In genomic region chr6:56652121-56652592, GRCm38 (mm10) we compare ENCODE assay signal across 8 mouse cellular contexts. TPM values are rescaled to one million over a fixed set of nuclear protein-coding genes. Genes with fewer than 3 reads are reported as not detected.
DNase-seq lines count a peak whose midpoint lies in the region; ATAC-seq and TF ChIP-seq lines count a peak whose summit lies in the region.

No protein-coding gene starts in this region.

- peak; percentile 42; the same call in 1 of the 2 replicates for TF ChIP-seq CTCF in brain, embryonic 14.5 days (IDR thresholded peaks at IDR 0.05; ENCODE audit: borderline replicate concordance, extremely low read depth, insufficient read depth, insufficient read length)
- no peak for TF ChIP-seq CTCF in testis, adult 2 months (IDR thresholded peaks at IDR 0.05; ENCODE audit: control insufficient read depth, insufficient read depth, insufficient replicate concordance, low read depth, low read length)

- no peak overlapping the region for H3K27ac ChIP-seq in heart, embryonic 12.5 days (ENCODE audit: poor library complexity, severe bottlenecking)
- peak overlapping the region; percentile 44; the same call in 1 of the 2 replicates for H3K27ac ChIP-seq in forebrain, embryonic 10.5 days
- H3K27ac ChIP-seq in intestine, embryonic 16.5 days (ENCODE audit: low read length), result no peak overlapping the region
- H3K27ac ChIP-seq in midbrain, embryonic 12.5 days (replicated peaks), result no peak overlapping the region
- H3K27ac ChIP-seq in testis, adult 2 months (ENCODE audit: control insufficient read depth, insufficient read depth, low read depth, low read length), result no peak overlapping the region

- H3K9me3 ChIP-seq in heart, embryonic 12.5 days (replicated peaks), result no peaks in the 10 kb centered on the region
- H3K9me3 ChIP-seq in forebrain, embryonic 10.5 days, result no peaks in the 10 kb centered on the region
- H3K9me3 ChIP-seq in intestine, embryonic 16.5 days (ENCODE audit: control insufficient read depth, low read length), result no peaks in the 10 kb centered on the region
- H3K9me3 ChIP-seq in midbrain, embryonic 12.5 days, result no peaks in the 10 kb centered on the region

- peak overlapping the region; percentile 46 for H3K4me3 ChIP-seq in heart, embryonic 12.5 days
- H3K4me3 ChIP-seq in forebrain, embryonic 10.5 days, result peak overlapping the region; percentile 59
- peak overlapping the region; percentile 47 for H3K4me3 ChIP-seq in intestine, embryonic 16.5 days (ENCODE audit: low read length)
- peak overlapping the region; percentile 46 for H3K4me3 ChIP-seq in midbrain, embryonic 12.5 days
- H3K4me3 ChIP-seq in testis, adult 2 months (ENCODE audit: control insufficient read depth, low read depth, low read length), result peak overlapping the region; percentile 45

- WGBS in heart, embryonic 12.5 days, result under 1% methylated on average over 36 of the region's 36 CpGs
- under 1% methylated on average over 36 of the region's 36 CpGs for WGBS in forebrain, embryonic 10.5 days
- WGBS in intestine, embryonic 16.5 days, result under 1% methylated on average over 36 of the region's 36 CpGs
- 1% methylated on average over 36 of the region's 36 CpGs for WGBS in midbrain, embryonic 12.5 days

- intact Hi-C loops in heart, postnatal 25 days (cut with DNase I), result no loop called here

- no peak for TF ChIP-seq POLR2A in brain, embryonic 14.5 days (IDR thresholded peaks at IDR 0.05; ENCODE audit: borderline replicate concordance, extremely low read depth, insufficient read depth, insufficient read length, poor library complexity, severe bottlenecking)
- no peak for TF ChIP-seq POLR2A in testis, adult 2 months (IDR thresholded peaks at IDR 0.05; ENCODE audit: control insufficient read depth, low read depth, low read length)

- no peak for DNase-seq in heart, postnatal 25 days (ENCODE audit: low spot score)
- peak; percentile 55 for DNase-seq in brain, embryonic 14.5 days (ENCODE audit: low read depth)
- DNase-seq in forebrain, embryonic 10.5 days (ENCODE audit: extremely low spot score, low spot score), result peak; percentile 45
- no peak for DNase-seq in urinary bladder, postnatal 36 days (ENCODE audit: low spot score in 2 of 2)

- H3K4me2 ChIP-seq in heart, embryonic 12.5 days, result peak overlapping the region; percentile 79
- H3K4me2 ChIP-seq in intestine, embryonic 16.5 days (ENCODE audit: low read depth, low read length), result peak overlapping the region; percentile 81
- peak overlapping the region; percentile 82 for H3K4me2 ChIP-seq in midbrain, embryonic 12.5 days (replicated peaks)

- 0 out of 2 replicates have a peak, but pooled peaks cover 3% of the 10 kb centered on the region for H3K4me1 ChIP-seq in heart, embryonic 12.5 days (replicated peaks)
- H3K4me1 ChIP-seq in forebrain, embryonic 10.5 days, result peaks cover 10% of the 10 kb centered on the region
- peaks cover 4% of the 10 kb centered on the region; the same call in 1 of the 2 replicates for H3K4me1 ChIP-seq in intestine, embryonic 16.5 days (ENCODE audit: control insufficient read depth, insufficient read depth, low read length)
- peaks cover 9% of the 10 kb centered on the region for H3K4me1 ChIP-seq in midbrain, embryonic 12.5 days
- H3K4me1 ChIP-seq in testis, adult 2 months (ENCODE audit: control insufficient read depth, insufficient read depth, low read length), result peaks cover 8% of the 10 kb centered on the region

- peak overlapping the region; percentile 26; the same call in 1 of the 2 replicates for H3K9ac ChIP-seq in heart, embryonic 12.5 days
- peak overlapping the region; percentile 58 for H3K9ac ChIP-seq in intestine, embryonic 16.5 days (ENCODE audit: low read depth, low read length)
- peak overlapping the region; percentile 54; the same call in 1 of the 2 replicates for H3K9ac ChIP-seq in midbrain, embryonic 12.5 days (replicated peaks)

- H3K27me3 ChIP-seq in heart, embryonic 12.5 days (replicated peaks), result peaks cover 24% of the 10 kb centered on the region
- peaks cover 34% of the 10 kb centered on the region for H3K27me3 ChIP-seq in forebrain, embryonic 10.5 days (ENCODE audit: poor library complexity, severe bottlenecking)
- H3K27me3 ChIP-seq in intestine, embryonic 16.5 days (replicated peaks; ENCODE audit: control insufficient read depth, insufficient read depth, low read length), result peaks cover 8% of the 10 kb centered on the region
- peaks cover 29% of the 10 kb centered on the region for H3K27me3 ChIP-seq in midbrain, embryonic 12.5 days
- H3K27me3 ChIP-seq in testis, adult 2 months (ENCODE audit: control insufficient read depth, insufficient read depth, low read length), result no peaks in the 10 kb centered on the region

- no peak for ATAC-seq in heart, embryonic 12.5 days (ENCODE audit: insufficient number of reproducible peaks, low FRiP score)
- ATAC-seq in intestine, embryonic 16.5 days, result peak; percentile 40; the same call in 1 of the 2 replicates
- ATAC-seq in midbrain, embryonic 12.5 days (ENCODE audit: low FRiP score, low read depth), result peak; percentile 54; the same call in 1 of the 2 replicates

- no peaks in the 10 kb centered on the region for H3K36me3 ChIP-seq in heart, embryonic 12.5 days
- no peaks in the 10 kb centered on the region for H3K36me3 ChIP-seq in forebrain, embryonic 10.5 days (replicated peaks)
- H3K36me3 ChIP-seq in intestine, embryonic 16.5 days (ENCODE audit: control insufficient read depth, insufficient read depth, low read length), result no peaks in the 10 kb centered on the region
- H3K36me3 ChIP-seq in midbrain, embryonic 12.5 days, result no peaks in the 10 kb centered on the region
- H3K36me3 ChIP-seq in testis, adult 2 months (ENCODE audit: control insufficient read depth, insufficient read depth, low read length), result no peaks in the 10 kb centered on the region

RNA-seq across cellular contexts. Expression of gene Lsm5, which starts 52.4 kb away (rescaled TPM):
- polyA plus RNA-seq in heart, embryonic 12.5 days (2016; fragmentation: Nextera tagmentation; extraction: Ambion mirVana), result 97.4 and 101 TPM in 2 replicates
- total RNA-seq in heart, postnatal 25 days (2021), result 10 to 100 TPM; 14.9 to 17.3 TPM
- polyA plus RNA-seq in brain, embryonic 14.5 days (2012; rRNA removed), result 67.5 and 76.0 TPM in 2 replicates
- 224 and 231 TPM in 2 replicates for polyA plus RNA-seq in forebrain, embryonic 10.5 days (2016; fragmentation: Nextera tagmentation; extraction: Ambion mirVana)
- 79.3 and 98.6 TPM in 2 replicates for polyA plus RNA-seq in intestine, embryonic 16.5 days (2015; fragmentation: Nextera tagmentation; extraction: Ambion mirVana)
- 169 and 186 TPM in 2 replicates for polyA plus RNA-seq in midbrain, embryonic 12.5 days (2016; fragmentation: Nextera tagmentation; extraction: Ambion mirVana)
- 5.5 and 6.0 TPM in 2 replicates for polyA plus RNA-seq in testis, adult 2 months (2012; rRNA removed)

Comparison
In these comparisons a context has a peak if more than half of its experiments do, and no peak if none do; other contexts are left out.
1. DNase-seq: peak in brain, embryonic 14.5 days (single experiment) and forebrain, embryonic 10.5 days (single experiment); none in heart, postnatal 25 days (single experiment) and urinary bladder, postnatal 36 days (0 of 2).
2. Peak in every context shown above with its lines, with median percentiles within 50 percentile points of each other: H3K4me2 ChIP-seq, H3K4me3 ChIP-seq and H3K9ac ChIP-seq.